Mouse (Mus musculus) megakaryocyte, embryonic 14.5 days (primary cell): ENCODE results near the gene Cfap58. TPM values are rescaled to one million over a fixed set of nuclear protein-coding genes. Genes with fewer than 3 reads are reported as not detected.

Experiments
- H3K27me3 ChIP-seq: replicated peaks from 2 replicates; pipeline ENCODE3; 2012; ENCODE audit warnings: inconsistent platforms
- H3K36me3 ChIP-seq: replicated peaks from 2 replicates; pipeline ENCODE3; 2012; ENCODE audit warnings: low read length, inconsistent platforms, mixed read lengths
- H3K4me1 ChIP-seq: 2 replicates; pipeline ENCODE4 v1.6.1; 2012; ENCODE audit warnings: inconsistent platforms
- H3K4me3 ChIP-seq: replicated peaks from 2 replicates; pipeline ENCODE3; 2012; ENCODE audit warnings: moderate library complexity, mild to moderate bottlenecking, inconsistent platforms
- H3K9me3 ChIP-seq: 2 replicates; pipeline ENCODE4 v1.6.1; 2012; ENCODE audit warnings: inconsistent platforms
- FLI1 ChIP-seq: IDR thresholded peaks from 2 replicates; pipeline ENCODE4 v1.6.1; 2012; ENCODE audit warnings: low read length, inconsistent platforms, mixed read lengths
- GATA1 ChIP-seq: IDR thresholded peaks from 3 replicates; pipeline ENCODE4 v1.6.1; 2012; ENCODE audit warnings: mixed read lengths, low read length, inconsistent platforms, borderline replicate concordance
- polyA plus RNA-seq: library from polyadenylated mRNA; stranded (reverse); fragments of >175 nt; gene quantifications from 2 replicates; pipeline ENCODE4 v1.2.3, GENCODE M21; 2012; ENCODE audit warnings: low replicate concordance; ENCODE audit not compliant: insufficient read depth

The Cfap58 gene
- polyA plus RNA-seq, 1 experiment: not detected

- H3K4me3 ChIP-seq: no peak overlapping the region
- H3K9me3 ChIP-seq: 0 out of 2 replicates have a peak, but pooled peaks cover 5% of the 10 kb centered on the region
- peaks cover 10% of the 10 kb centered on the region for H3K4me1 ChIP-seq
- H3K36me3 ChIP-seq: no peaks in the 10 kb centered on the region
- TF ChIP-seq FLI1: no peak
- no peak for TF ChIP-seq GATA1
- peaks cover 3% of the 10 kb centered on the region for H3K27me3 ChIP-seq
Measured at GRCm38 (mm10) chr19:48025366-48025765, 87.9 kb downstream of the Cfap58 start.

- Histone ChIP-seq H3K4me3 (no peak overlapping the region), H3K36me3 (no peaks in the 10 kb centered on the region), H3K27me3 (peaks cover 3% of the 10 kb centered on the region), H3K4me1 (peaks cover 9% of the 10 kb centered on the region), H3K9me3 (0 out of 2 replicates have a peak, but pooled peaks cover 5% of the 10 kb centered on the region)
- no peak for TF ChIP-seq FLI1
- TF ChIP-seq GATA1: no peak
Measured at GRCm38 (mm10) chr19:48026882-48027281, 89.4 kb downstream of the Cfap58 start.

- no peak for TF ChIP-seq GATA1
- no peak for TF ChIP-seq FLI1
- Histone ChIP-seq H3K9me3 (no peaks in the 10 kb centered on the region), H3K27me3 (no peaks in the 10 kb centered on the region), H3K36me3 (no peaks in the 10 kb centered on the region), H3K4me3 (no peak overlapping the region), H3K4me1 (no peaks in the 10 kb centered on the region)
Measured at GRCm38 (mm10) chr19:48039554-48039953, 102.1 kb downstream of the Cfap58 start.

- Histone ChIP-seq H3K27me3 (no peaks in the 10 kb centered on the region), H3K9me3 (no peaks in the 10 kb centered on the region), H3K4me3 (no peak overlapping the region), H3K36me3 (no peaks in the 10 kb centered on the region), H3K4me1 (no peaks in the 10 kb centered on the region)
- no peak for TF ChIP-seq FLI1
- no peak for TF ChIP-seq GATA1
Measured at GRCm38 (mm10) chr19:48047315-48047714, 109.8 kb downstream of the Cfap58 start.

GRCm38 (mm10) chr19:48049361-48049760 lies 111.9 kb downstream of the Cfap58 start:
- H3K36me3 ChIP-seq: no peaks in the 10 kb centered on the region
- no peak overlapping the region for H3K4me3 ChIP-seq
- no peaks in the 10 kb centered on the region for H3K4me1 ChIP-seq
- H3K27me3 ChIP-seq: no peaks in the 10 kb centered on the region
- H3K9me3 ChIP-seq: no peaks in the 10 kb centered on the region
- TF ChIP-seq GATA1 (no peak), FLI1 (no peak)

- no peaks in the 10 kb centered on the region for H3K4me1 ChIP-seq
- peaks cover 5% of the 10 kb centered on the region for H3K27me3 ChIP-seq
- H3K9me3 ChIP-seq: no peaks in the 10 kb centered on the region
- TF ChIP-seq GATA1 (no peak), FLI1 (no peak)
- no peaks in the 10 kb centered on the region for H3K36me3 ChIP-seq
- no peak overlapping the region for H3K4me3 ChIP-seq
Measured at GRCm38 (mm10) chr19:48063289-48063688, 125.8 kb downstream of the Cfap58 start.

- Histone ChIP-seq H3K36me3 (no peaks in the 10 kb centered on the region), H3K9me3 (no peaks in the 10 kb centered on the region), H3K4me1 (no peaks in the 10 kb centered on the region), H3K27me3 (no peaks in the 10 kb centered on the region), H3K4me3 (no peak overlapping the region)
- TF ChIP-seq FLI1: no peak
- TF ChIP-seq GATA1: no peak
Measured at GRCm38 (mm10) chr19:48079718-48080117, 142.2 kb downstream of the Cfap58 start.

- TF ChIP-seq FLI1 (no peak), GATA1 (no peak)
- no peaks in the 10 kb centered on the region for H3K36me3 ChIP-seq
- no peak overlapping the region for H3K4me3 ChIP-seq
- no peaks in the 10 kb centered on the region for H3K9me3 ChIP-seq
- no peaks in the 10 kb centered on the region for H3K27me3 ChIP-seq
- H3K4me1 ChIP-seq: no peaks in the 10 kb centered on the region
Measured at GRCm38 (mm10) chr19:48081456-48081855, 144.0 kb downstream of the Cfap58 start.

Other genes with a start within 250 kb of the Cfap58 start
- gene Col17a1, start 245.6 kb upstream of the Cfap58 start, polyA plus RNA-seq: not detected in 2 replicates
- gene Sfr1, start 206.0 kb upstream of the Cfap58 start, polyA plus RNA-seq: 4.5 and 9.7 TPM in 2 replicates
- gene Gsto1, start 82.7 kb upstream of the Cfap58 start, polyA plus RNA-seq: 187 and 263 TPM in 2 replicates
- gene Gsto2, start 72.1 kb upstream of the Cfap58 start, polyA plus RNA-seq: not detected in 2 replicates
- not detected in 2 replicates for gene Cfap43, start 18.4 kb upstream of the Cfap58 start, polyA plus RNA-seq
- 2.1 and 2.3 TPM in 2 replicates for gene Itprip, start 18.4 kb upstream of the Cfap58 start, polyA plus RNA-seq